Mouse (Mus musculus): Measurements from ENCODE around the gene Olfr209. TPM values are rescaled to one million over a fixed set of nuclear protein-coding genes. Genes with fewer than 3 reads are reported as not detected.

The Olfr209 gene
- not detected in 2 replicates for total RNA-seq (2014; rRNA removed; ENCODE audit: low replicate concordance)
- polyA plus RNA-seq (2015; fragmentation: Nextera tagmentation; extraction: Ambion mirVana), result not detected in 2 replicates

DNA sequence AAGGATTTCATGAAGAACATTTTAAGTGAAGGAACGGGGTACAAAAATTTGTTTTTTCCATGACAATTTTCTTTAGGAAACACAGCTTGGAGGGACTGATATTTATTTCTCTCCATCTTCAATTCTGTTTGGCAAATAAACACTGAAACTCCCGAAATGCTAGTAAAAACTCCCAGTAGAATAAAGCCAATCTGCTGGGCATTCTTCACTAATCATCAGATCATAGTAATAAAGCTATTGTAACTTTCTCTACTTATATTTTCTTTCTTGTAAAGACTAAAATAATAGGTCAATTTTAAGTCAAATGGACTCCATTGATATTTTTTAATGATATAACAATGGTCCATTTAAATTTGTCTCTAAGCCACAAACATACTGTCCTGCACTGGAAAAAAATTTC, at the start of gene Olfr209:
Gene Olfr209, minus strand, starts transcription at position 101 of the 400 bp plus-strand sequence.
- no peaks in the 10 kb centered on the region for H3K27me3 ChIP-seq (ENCODE audit: control insufficient read depth, insufficient read depth, low read length)
- no peak within 1 kb of the TSS for H3K9ac ChIP-seq (replicated peaks; ENCODE audit: low read depth, low read length)
- H3K36me3 ChIP-seq (replicated peaks; ENCODE audit: control insufficient read depth, insufficient read depth, low read length), result no peaks in the 10 kb centered on the region
- no peak within 1 kb of the TSS for H3K27ac ChIP-seq (ENCODE audit: low read depth)
- no peaks in the 10 kb centered on the region for H3K4me1 ChIP-seq (ENCODE audit: control insufficient read depth, insufficient read depth)
- no peak within 1 kb of the TSS for H3K4me2 ChIP-seq (ENCODE audit: low read depth, low read length)
- no peak for TF ChIP-seq EP300 (IDR thresholded peaks at IDR 0.05; ENCODE audit: low read depth)
- TF ChIP-seq CTCF (IDR thresholded peaks at IDR 0.05; ENCODE audit: low read depth), result no peak
- no peaks in the 10 kb centered on the region for H3K9me3 ChIP-seq (replicated peaks; ENCODE audit: control insufficient read depth, low read length)
- ATAC-seq (ENCODE audit: insufficient read depth, low read depth) (no peak), DNase-seq (ENCODE audit: low spot score) (no peak)
- 52% methylated on average over 2 of the region's 2 CpGs for WGBS
- H3K4me3 ChIP-seq (ENCODE audit: low read depth, low read length), result no peak within 1 kb of the TSS

GRCm38 (mm10) chr16:59413475-59413874, 49.7 kb upstream of the Olfr209 start:
- Histone ChIP-seq H3K36me3 (replicated peaks; ENCODE audit: control insufficient read depth, insufficient read depth, low read length) (no peaks in the 10 kb centered on the region), H3K4me3 (ENCODE audit: low read depth, low read length) (no peak overlapping the region), H3K4me1 (ENCODE audit: control insufficient read depth, insufficient read depth) (no peaks in the 10 kb centered on the region), H3K27ac (ENCODE audit: low read depth) (no peak overlapping the region), H3K9ac (replicated peaks; ENCODE audit: low read depth, low read length) (no peak overlapping the region), H3K4me2 (ENCODE audit: low read depth, low read length) (no peak overlapping the region), H3K27me3 (ENCODE audit: control insufficient read depth, insufficient read depth, low read length) (no peaks in the 10 kb centered on the region), H3K9me3 (replicated peaks; ENCODE audit: control insufficient read depth, low read length) (no peaks in the 10 kb centered on the region)
- ATAC-seq (ENCODE audit: insufficient read depth, low read depth) (no peak), DNase-seq (ENCODE audit: low spot score) (no peak)
- WGBS, result 37% methylated on average over 4 of the region's 4 CpGs
- no peak for TF ChIP-seq EP300 (IDR thresholded peaks at IDR 0.05; ENCODE audit: low read depth)

DNA sequence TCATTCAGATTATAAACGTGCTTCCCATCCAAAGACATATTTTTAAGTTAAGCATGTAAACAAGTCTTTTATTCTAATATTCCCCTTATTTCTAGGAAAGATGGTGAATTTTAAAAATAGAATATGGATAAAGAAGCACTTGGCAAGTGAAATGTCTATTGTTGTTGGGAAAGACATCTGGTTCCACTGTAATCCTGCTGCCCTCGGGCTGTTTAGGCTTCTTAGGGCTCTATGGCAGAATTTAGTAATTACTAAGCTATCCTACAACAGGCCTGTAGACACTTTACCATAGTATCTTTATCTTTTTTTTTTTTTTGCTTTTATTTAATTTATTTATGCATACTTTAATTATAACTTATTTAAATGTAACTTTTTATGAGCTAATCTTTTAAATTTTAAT, 46.0 kb upstream of the Olfr209 start:
- Histone ChIP-seq H3K4me2 (ENCODE audit: low read depth, low read length) (no peak overlapping the region), H3K36me3 (replicated peaks; ENCODE audit: control insufficient read depth, insufficient read depth, low read length) (no peaks in the 10 kb centered on the region), H3K27me3 (ENCODE audit: control insufficient read depth, insufficient read depth, low read length) (no peaks in the 10 kb centered on the region), H3K4me3 (ENCODE audit: low read depth, low read length) (no peak overlapping the region), H3K9ac (replicated peaks; ENCODE audit: low read depth, low read length) (no peak overlapping the region), H3K4me1 (ENCODE audit: control insufficient read depth, insufficient read depth) (no peaks in the 10 kb centered on the region), H3K27ac (ENCODE audit: low read depth) (no peak overlapping the region), H3K9me3 (replicated peaks; ENCODE audit: control insufficient read depth, low read length) (no peaks in the 10 kb centered on the region)
- ATAC-seq (ENCODE audit: insufficient read depth, low read depth) (no peak), DNase-seq (ENCODE audit: low spot score) (no peak)
- TF ChIP-seq CTCF (IDR thresholded peaks at IDR 0.05; ENCODE audit: low read depth) (no peak), EP300 (IDR thresholded peaks at IDR 0.05; ENCODE audit: low read depth) (no peak)
- 57% methylated on average over 2 of the region's 2 CpGs for WGBS

- ATAC-seq (ENCODE audit: insufficient read depth, low read depth) (no peak), DNase-seq (ENCODE audit: low spot score) (no peak)
- H3K27ac ChIP-seq (ENCODE audit: low read depth), result no peak overlapping the region
- H3K4me3 ChIP-seq (ENCODE audit: low read depth, low read length), result no peak overlapping the region
- TF ChIP-seq CTCF (IDR thresholded peaks at IDR 0.05; ENCODE audit: low read depth), result no peak
- no peak for TF ChIP-seq EP300 (IDR thresholded peaks at IDR 0.05; ENCODE audit: low read depth)
- WGBS, result 77% methylated on average over 15 of the region's 15 CpGs
- H3K9ac ChIP-seq (replicated peaks; ENCODE audit: low read depth, low read length), result no peak overlapping the region
- no peak overlapping the region for H3K4me2 ChIP-seq (ENCODE audit: low read depth, low read length)
- no peaks in the 10 kb centered on the region for H3K4me1 ChIP-seq (ENCODE audit: control insufficient read depth, insufficient read depth)
- no peaks in the 10 kb centered on the region for H3K36me3 ChIP-seq (replicated peaks; ENCODE audit: control insufficient read depth, insufficient read depth, low read length)
- H3K9me3 ChIP-seq (replicated peaks; ENCODE audit: control insufficient read depth, low read length), result no peaks in the 10 kb centered on the region
- H3K27me3 ChIP-seq (ENCODE audit: control insufficient read depth, insufficient read depth, low read length), result no peaks in the 10 kb centered on the region
Observed at GRCm38 (mm10) chr16:59409341-59409748, 45.6 kb upstream of the Olfr209 start.

GRCm38 (mm10) chr16:59407032-59407431, 43.2 kb upstream of the Olfr209 start, which contains the start of gene Gabrr3:
TSS of gene Gabrr3 (plus strand) at chr16:59407332.
- no peak within 1 kb of the TSS for H3K27ac ChIP-seq (ENCODE audit: low read depth)
- H3K4me2 ChIP-seq (ENCODE audit: low read depth, low read length), result no peak within 1 kb of the TSS
- no peak within 1 kb of the TSS for H3K9ac ChIP-seq (replicated peaks; ENCODE audit: low read depth, low read length)
- no peaks in the 10 kb centered on the region for H3K9me3 ChIP-seq (replicated peaks; ENCODE audit: control insufficient read depth, low read length)
- H3K27me3 ChIP-seq (ENCODE audit: control insufficient read depth, insufficient read depth, low read length), result no peaks in the 10 kb centered on the region
- H3K4me3 ChIP-seq (ENCODE audit: low read depth, low read length), result no peak within 1 kb of the TSS
- WGBS, result 66% methylated on average over 5 of the region's 5 CpGs
- no peaks in the 10 kb centered on the region for H3K36me3 ChIP-seq (replicated peaks; ENCODE audit: control insufficient read depth, insufficient read depth, low read length)
- no peak for TF ChIP-seq CTCF (IDR thresholded peaks at IDR 0.05; ENCODE audit: low read depth)
- TF ChIP-seq EP300 (IDR thresholded peaks at IDR 0.05; ENCODE audit: low read depth), result no peak
- DNase-seq (ENCODE audit: low spot score) (no peak), ATAC-seq (ENCODE audit: insufficient read depth, low read depth) (no peak)
- H3K4me1 ChIP-seq (ENCODE audit: control insufficient read depth, insufficient read depth), result no peaks in the 10 kb centered on the region

DNA sequence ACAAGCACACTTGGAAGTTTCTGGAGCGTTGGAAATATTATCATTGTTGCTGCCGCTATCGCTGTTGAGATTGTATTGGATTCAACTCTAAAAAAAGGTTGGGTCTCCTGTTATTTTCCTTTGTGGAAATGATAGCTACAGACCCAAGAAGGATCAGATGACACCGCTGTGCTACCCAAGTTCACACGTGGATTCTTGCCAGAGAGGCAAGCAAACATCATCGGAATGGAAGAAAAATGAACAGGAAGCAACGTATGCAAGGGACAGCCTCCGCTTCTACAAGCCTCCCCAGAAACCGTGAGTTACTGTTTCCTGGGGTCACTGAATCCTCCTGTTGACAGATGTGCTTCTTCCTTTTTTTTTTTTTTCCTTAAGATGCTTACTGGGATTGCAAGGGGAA, 41.0 kb upstream of the Olfr209 start:
- Histone ChIP-seq H3K4me2 (ENCODE audit: low read depth, low read length) (no peak overlapping the region), H3K9ac (replicated peaks; ENCODE audit: low read depth, low read length) (no peak overlapping the region), H3K27ac (ENCODE audit: low read depth) (no peak overlapping the region), H3K27me3 (ENCODE audit: control insufficient read depth, insufficient read depth, low read length) (no peaks in the 10 kb centered on the region), H3K9me3 (replicated peaks; ENCODE audit: control insufficient read depth, low read length) (no peaks in the 10 kb centered on the region), H3K4me1 (ENCODE audit: control insufficient read depth, insufficient read depth) (no peaks in the 10 kb centered on the region), H3K36me3 (replicated peaks; ENCODE audit: control insufficient read depth, insufficient read depth, low read length) (no peaks in the 10 kb centered on the region), H3K4me3 (ENCODE audit: low read depth, low read length) (no peak overlapping the region)
- DNase-seq (ENCODE audit: low spot score) (no peak), ATAC-seq (ENCODE audit: insufficient read depth, low read depth) (no peak)
- 57% methylated on average over 9 of the region's 9 CpGs for WGBS
- TF ChIP-seq EP300 (IDR thresholded peaks at IDR 0.05; ENCODE audit: low read depth), result no peak
- no peak for TF ChIP-seq CTCF (IDR thresholded peaks at IDR 0.05; ENCODE audit: low read depth)
